Mouse (Mus musculus): ENCODE data around the gene Gm26741.

- TF ChIP-seq POLR2A (IDR thresholded peaks at IDR 0.05; ENCODE audit: low read depth, low read length) (no peak), CTCF (IDR thresholded peaks at IDR 0.05; ENCODE audit: extremely low read depth, insufficient read length, insufficient replicate concordance, low read depth, low read length) (no peak)
Observed at GRCm38 (mm10) chr10:52360241-52360735, 1.7 kb downstream of the Gm26741 start.

Measured in small intestine, adult 2 months (tissue).